Mouse (Mus musculus): ENCODE measurements around the gene Syngr3. TPM values are rescaled to one million over a fixed set of nuclear protein-coding genes. Genes with fewer than 3 reads are reported as not detected.
A peak's percentile ranks its signal among the peaks of the same experiment; 100 is the strongest.

The Syngr3 gene
- polyA plus RNA-seq, 1 experiment = 0.30 TPM

- TF ChIP-seq CTCF (IDR thresholded peaks at IDR 0.05; ENCODE audit: control insufficient read depth, insufficient read depth, insufficient replicate concordance, low read depth, low read length) (no peak), POLR2A (IDR thresholded peaks at IDR 0.05; ENCODE audit: control insufficient read depth, low read depth, low read length) (no peak)
- H3K27me3 ChIP-seq (ENCODE audit: control insufficient read depth, insufficient read depth, low read length) = no peaks in the 10 kb centered on the region
- H3K4me3 ChIP-seq (ENCODE audit: control insufficient read depth, low read depth, low read length) = no peak overlapping the region
- H3K27ac ChIP-seq (ENCODE audit: control insufficient read depth, insufficient read depth, low read depth, low read length) = no peak overlapping the region
- H3K36me3 ChIP-seq (ENCODE audit: control insufficient read depth, insufficient read depth, low read length) = no peaks in the 10 kb centered on the region
- peaks cover 22% of the 10 kb centered on the region for H3K4me1 ChIP-seq (ENCODE audit: control insufficient read depth, insufficient read depth, low read length)
These were observed 43.8 kb upstream of the Syngr3 start for GRCm38 (mm10) chr17:24733434-24734050.

GRCm38 (mm10) chr17:24732233-24732935, 42.6 kb upstream of the Syngr3 start:
- Histone ChIP-seq H3K27me3 (ENCODE audit: control insufficient read depth, insufficient read depth, low read length) (no peaks in the 10 kb centered on the region), H3K36me3 (ENCODE audit: control insufficient read depth, insufficient read depth, low read length) (no peaks in the 10 kb centered on the region), H3K4me3 (ENCODE audit: control insufficient read depth, low read depth, low read length) (no peak overlapping the region), H3K27ac (ENCODE audit: control insufficient read depth, insufficient read depth, low read depth, low read length) (no peak overlapping the region), H3K4me1 (ENCODE audit: control insufficient read depth, insufficient read depth, low read length) (peaks cover 29% of the 10 kb centered on the region)
- TF ChIP-seq POLR2A (IDR thresholded peaks at IDR 0.05; ENCODE audit: control insufficient read depth, low read depth, low read length) (no peak), CTCF (IDR thresholded peaks at IDR 0.05; ENCODE audit: control insufficient read depth, insufficient read depth, insufficient replicate concordance, low read depth, low read length) (no peak)

- peaks cover 16% of the 10 kb centered on the region for H3K4me1 ChIP-seq (ENCODE audit: control insufficient read depth, insufficient read depth, low read length)
- no peak overlapping the region for H3K4me3 ChIP-seq (ENCODE audit: control insufficient read depth, low read depth, low read length)
- no peak overlapping the region for H3K27ac ChIP-seq (ENCODE audit: control insufficient read depth, insufficient read depth, low read depth, low read length)
- TF ChIP-seq CTCF (IDR thresholded peaks at IDR 0.05; ENCODE audit: control insufficient read depth, insufficient read depth, insufficient replicate concordance, low read depth, low read length) = no peak
- TF ChIP-seq POLR2A (IDR thresholded peaks at IDR 0.05; ENCODE audit: control insufficient read depth, low read depth, low read length) = no peak
- H3K36me3 ChIP-seq (ENCODE audit: control insufficient read depth, insufficient read depth, low read length) = no peaks in the 10 kb centered on the region
- no peaks in the 10 kb centered on the region for H3K27me3 ChIP-seq (ENCODE audit: control insufficient read depth, insufficient read depth, low read length)
These were observed 41.0 kb upstream of the Syngr3 start for GRCm38 (mm10) chr17:24730787-24731186.

GRCm38 (mm10) chr17:24729067-24729466, 39.3 kb upstream of the Syngr3 start:
- H3K27ac ChIP-seq (ENCODE audit: control insufficient read depth, insufficient read depth, low read depth, low read length) = no peak overlapping the region
- H3K4me3 ChIP-seq (ENCODE audit: control insufficient read depth, low read depth, low read length) = no peak overlapping the region
- TF ChIP-seq CTCF (IDR thresholded peaks at IDR 0.05; ENCODE audit: control insufficient read depth, insufficient read depth, insufficient replicate concordance, low read depth, low read length) = no peak
- no peak for TF ChIP-seq POLR2A (IDR thresholded peaks at IDR 0.05; ENCODE audit: control insufficient read depth, low read depth, low read length)
- no peaks in the 10 kb centered on the region for H3K36me3 ChIP-seq (ENCODE audit: control insufficient read depth, insufficient read depth, low read length)
- H3K4me1 ChIP-seq (ENCODE audit: control insufficient read depth, insufficient read depth, low read length) = peaks cover 12% of the 10 kb centered on the region
- no peaks in the 10 kb centered on the region for H3K27me3 ChIP-seq (ENCODE audit: control insufficient read depth, insufficient read depth, low read length)

- Histone ChIP-seq H3K27me3 (ENCODE audit: control insufficient read depth, insufficient read depth, low read length) (no peaks in the 10 kb centered on the region), H3K4me3 (ENCODE audit: control insufficient read depth, low read depth, low read length) (peak overlapping the region; percentile 59), H3K27ac (ENCODE audit: control insufficient read depth, insufficient read depth, low read depth, low read length) (no peak overlapping the region), H3K4me1 (ENCODE audit: control insufficient read depth, insufficient read depth, low read length) (peaks cover 12% of the 10 kb centered on the region), H3K36me3 (ENCODE audit: control insufficient read depth, insufficient read depth, low read length) (no peaks in the 10 kb centered on the region)
- TF ChIP-seq POLR2A (IDR thresholded peaks at IDR 0.05; ENCODE audit: control insufficient read depth, low read depth, low read length) = no peak
- no peak for TF ChIP-seq CTCF (IDR thresholded peaks at IDR 0.05; ENCODE audit: control insufficient read depth, insufficient read depth, insufficient replicate concordance, low read depth, low read length)
These were observed 38.4 kb upstream of the Syngr3 start for GRCm38 (mm10) chr17:24728184-24728583.

GRCm38 (mm10) chr17:24727618-24728017, 37.9 kb upstream of the Syngr3 start, which contains the start of gene Rpl3l:
Rpl3l (plus strand) TSS chr17:24727820.
- peak within 1 kb of the TSS; percentile 59 for H3K4me3 ChIP-seq (ENCODE audit: control insufficient read depth, low read depth, low read length)

GRCm38 (mm10) chr17:24725637-24726390, 36.1 kb upstream of the Syngr3 start:
- no peaks in the 10 kb centered on the region for H3K36me3 ChIP-seq (ENCODE audit: control insufficient read depth, insufficient read depth, low read length)
- H3K27ac ChIP-seq (ENCODE audit: control insufficient read depth, insufficient read depth, low read depth, low read length) = no peak overlapping the region
- no peak overlapping the region for H3K4me3 ChIP-seq (ENCODE audit: control insufficient read depth, low read depth, low read length)
- peaks cover 12% of the 10 kb centered on the region for H3K4me1 ChIP-seq (ENCODE audit: control insufficient read depth, insufficient read depth, low read length)
- no peaks in the 10 kb centered on the region for H3K27me3 ChIP-seq (ENCODE audit: control insufficient read depth, insufficient read depth, low read length)
- TF ChIP-seq CTCF (IDR thresholded peaks at IDR 0.05; ENCODE audit: control insufficient read depth, insufficient read depth, insufficient replicate concordance, low read depth, low read length) (no peak), POLR2A (IDR thresholded peaks at IDR 0.05; ENCODE audit: control insufficient read depth, low read depth, low read length) (no peak)

More at GRCm38 (mm10) chr17:24727618-24728017, 37.9 kb upstream of the Syngr3 start, which contains the start of gene Rpl3l:
- Histone ChIP-seq H3K27ac (ENCODE audit: control insufficient read depth, insufficient read depth, low read depth, low read length) (no peak within 1 kb of the TSS), H3K4me1 (ENCODE audit: control insufficient read depth, insufficient read depth, low read length) (peaks cover 12% of the 10 kb centered on the region), H3K36me3 (ENCODE audit: control insufficient read depth, insufficient read depth, low read length) (no peaks in the 10 kb centered on the region), H3K27me3 (ENCODE audit: control insufficient read depth, insufficient read depth, low read length) (no peaks in the 10 kb centered on the region)
- no peak for TF ChIP-seq POLR2A (IDR thresholded peaks at IDR 0.05; ENCODE audit: control insufficient read depth, low read depth, low read length)
- no peak for TF ChIP-seq CTCF (IDR thresholded peaks at IDR 0.05; ENCODE audit: control insufficient read depth, insufficient read depth, insufficient replicate concordance, low read depth, low read length)

All from testis, adult 2 months (tissue).